In genomic region chr8:80647394-80647793, GRCm38 (mm10) we compare ENCODE assay signal across 25 mouse cellular contexts. TPM values are rescaled to one million over a fixed set of nuclear protein-coding genes. Genes with fewer than 3 reads are reported as not detected.
"Had no signal": no experiment of that assay in that cellular context is flagged by ENCODE, and none has a peak within 500 bp of the region (broad histone marks: within the 10 kb centered on the region; RNA-seq: fewer than 3 reads in every experiment).

No protein-coding gene starts in this region.

- H3K4me2 ChIP-seq: kidney, embryonic 15.5 days; limb, embryonic 12.5 days; limb, embryonic 15.5 days; liver, embryonic 11.5 days; lung, embryonic 14.5 days; midbrain, embryonic 13.5 days; neural tube, embryonic 13.5 days; stomach, embryonic 15.5 days had no signal

- H3K36me3 ChIP-seq: kidney, embryonic 15.5 days; limb, embryonic 12.5 days; limb, embryonic 15.5 days; midbrain, embryonic 10.5 days; midbrain, embryonic 13.5 days; neural tube, embryonic 13.5 days; stomach, embryonic 15.5 days had no signal

- DNase-seq: kidney, postnatal 10 days; kidney, postnatal 36 days; left cerebral cortex, postnatal 4 days; liver, postnatal 0 days; lung, embryonic 14.5 days; right cerebral cortex, postnatal 25 days; spleen, adult 18-20 months; thymus, postnatal 25 days had no signal

- H3K4me3 ChIP-seq: kidney, embryonic 15.5 days; limb, embryonic 12.5 days; limb, embryonic 15.5 days; midbrain, embryonic 10.5 days; midbrain, embryonic 13.5 days; myocyte; neural tube, embryonic 13.5 days; stomach, embryonic 15.5 days had no signal

- H3K27ac ChIP-seq: kidney, embryonic 15.5 days; limb, embryonic 12.5 days; limb, embryonic 15.5 days; liver, embryonic 14.5 days; macrophage; midbrain, embryonic 10.5 days; midbrain, embryonic 13.5 days; neural tube, embryonic 13.5 days; stomach, embryonic 15.5 days had no signal

- H3K4me1 ChIP-seq: kidney, embryonic 15.5 days; limb, embryonic 12.5 days; limb, embryonic 15.5 days; midbrain, embryonic 10.5 days; midbrain, embryonic 13.5 days; neural tube, embryonic 13.5 days; stomach, embryonic 15.5 days had no signal

- H3K9me3 ChIP-seq: kidney, embryonic 15.5 days; limb, embryonic 12.5 days; limb, embryonic 15.5 days; midbrain, embryonic 10.5 days; midbrain, embryonic 13.5 days; neural tube, embryonic 13.5 days; stomach, embryonic 15.5 days had no signal

- H3K9ac ChIP-seq: kidney, embryonic 15.5 days; limb, embryonic 12.5 days; limb, embryonic 15.5 days; liver, embryonic 14.5 days; liver, postnatal 0 days; lung, embryonic 14.5 days; midbrain, embryonic 13.5 days; neural tube, embryonic 13.5 days; stomach, embryonic 15.5 days had no signal

- ATAC-seq: liver, postnatal 0 days; lung, postnatal 0 days; midbrain, embryonic 13.5 days; midbrain, embryonic 16.5 days had no signal

- H3K27me3 ChIP-seq: kidney, embryonic 15.5 days; limb, embryonic 12.5 days; limb, embryonic 15.5 days; midbrain, embryonic 13.5 days; neural tube, embryonic 13.5 days; stomach, embryonic 15.5 days had no signal

RNA-seq across cellular contexts. Expression of gene Frem3, which starts 36.5 kb away (rescaled TPM):
- total RNA-seq: megakaryocyte, adult 5-6 weeks; monocyte, adult 5-6 weeks; neutrophil, adult 5-6 weeks had no signal
- polyA plus RNA-seq: limb, embryonic 12.5 days; macrophage; midbrain, embryonic 10.5 days; myocyte; thymus, postnatal 0 days had no signal
